Mouse (Mus musculus) MEL (cell line): Measurements from ENCODE around the gene Fkbp8.

ENCODE experiments used
- CTCF ChIP-seq, 3 experiments: IDR thresholded peaks in 2 of 3; conservative IDR thresholded peaks in 1 of 3; 2 replicates each; pipeline ENCODE4 v1.5.1; 2011 to 2012; ENCODE audit warnings: low read length in 3 of 3, low read depth in 2 of 3, mild to moderate bottlenecking in 2 of 3, improper control_type of control experiment in 1 of 3, inconsistent platforms in 1 of 3, mixed read lengths in 1 of 3, moderate library complexity in 1 of 3; ENCODE audit not compliant: control insufficient read depth in 1 of 3, insufficient read depth in 1 of 3, poor library complexity in 1 of 3, severe bottlenecking in 1 of 3
- ELF1 ChIP-seq: IDR thresholded peaks from 2 replicates; pipeline ENCODE4 v1.6.1; 2014; ENCODE audit warnings: low read depth, mild to moderate bottlenecking, inconsistent platforms, low read length, improper control_type of control experiment, moderate library complexity
- EP300 ChIP-seq, 2 experiments: IDR thresholded peaks; 2 replicates each; pipeline ENCODE4 v1.6.1; 2011; ENCODE audit warnings: improper control_type of control experiment in 2 of 2, low read length in 2 of 2, low read depth in 1 of 2, mild to moderate bottlenecking in 1 of 2
- POLR2A ChIP-seq, 2 experiments: IDR thresholded peaks; 2 replicates each; pipeline ENCODE4 v1.6.1; 2011 to 2012; ENCODE audit warnings: low read length in 2 of 2, mild to moderate bottlenecking in 2 of 2, control low read depth in 1 of 2, improper control_type of control experiment in 1 of 2, low read depth in 1 of 2, moderate library complexity in 1 of 2; ENCODE audit not compliant: control insufficient read depth in 1 of 2, insufficient read depth in 1 of 2, poor library complexity in 1 of 2

GRCm38 (mm10) chr8:70553740-70554139 is 26.2 kb downstream of the Fkbp8 start:
- TF ChIP-seq EP300 (IDR thresholded peaks at IDR 0.05; ENCODE audit: low read depth in 1 of 2, low read length in 2 of 2) (no peak), POLR2A (IDR thresholded peaks at IDR 0.05; ENCODE audit: control insufficient read depth in 1 of 2, insufficient read depth in 1 of 2, low read depth in 1 of 2, low read length in 2 of 2, poor library complexity in 1 of 2) (no peak), CTCF (IDR thresholded peaks at IDR 0.05 in 2 of 3, conservative IDR thresholded peaks at IDR 0.05 in 1 of 3; ENCODE audit: control insufficient read depth in 1 of 3, insufficient read depth in 1 of 3, low read depth in 2 of 3, low read length in 3 of 3, poor library complexity in 1 of 3, severe bottlenecking in 1 of 3) (no peak), ELF1 (no peak)
